Mouse (Mus musculus) intestine, postnatal 0 days (tissue): ENCODE measurements around the gene Rtn4rl1. TPM values are rescaled to one million over a fixed set of nuclear protein-coding genes. Genes with fewer than 3 reads are reported as not detected.

Source experiments
- ATAC-seq: fragments of 200-750 bp; cut with Nextera tagmentation; 2 replicates; pipeline ENCODE4 v1.8.0; 2017; ENCODE audit warnings: mild to moderate bottlenecking, moderate TSS enrichment, moderate library complexity
- H3K27ac ChIP-seq: fragments of 300-500 bp; sonication (generic); 2 replicates; pipeline ENCODE4 v1.5.1; 2014; ENCODE audit warnings: mild to moderate bottlenecking, low read depth, low read length, moderate library complexity
- H3K27me3 ChIP-seq: fragments of 300-500 bp; sonication (generic); replicated peaks from 2 replicates; pipeline ENCODE4 v1.6.1; 2014; ENCODE audit warnings: low read length, mixed read lengths; ENCODE audit not compliant: control insufficient read depth, insufficient read depth
- H3K36me3 ChIP-seq: fragments of 300-500 bp; sonication (generic); 2 replicates; pipeline ENCODE4 v1.6.1; 2014; ENCODE audit warnings: mild to moderate bottlenecking, moderate library complexity; ENCODE audit not compliant: control insufficient read depth, insufficient read depth
- H3K4me1 ChIP-seq: fragments of 300-500 bp; sonication (generic); replicated peaks from 2 replicates; pipeline ENCODE4 v1.6.1; 2014; ENCODE audit warnings: antibody characterized with exemption, low read length, mixed read lengths; ENCODE audit not compliant: control insufficient read depth, insufficient read depth
- H3K4me2 ChIP-seq: fragments of 300-500 bp; sonication (generic); replicated peaks from 2 replicates; pipeline ENCODE4 v1.6.1; 2014; ENCODE audit warnings: low read depth, mild to moderate bottlenecking, moderate library complexity
- H3K4me3 ChIP-seq: fragments of 300-500 bp; sonication (generic); 2 replicates; pipeline ENCODE4 v1.5.1; 2014; ENCODE audit warnings: low read depth, low read length
- H3K9ac ChIP-seq: fragments of 300-500 bp; sonication (generic); 2 replicates; pipeline ENCODE4 v1.6.1; 2014; ENCODE audit warnings: mild to moderate bottlenecking, low read depth, low read length
- H3K9me3 ChIP-seq: fragments of 300-500 bp; sonication (generic); 2 replicates; pipeline ENCODE4 v1.6.1; 2016; ENCODE audit warnings: mixed run types; ENCODE audit not compliant: control insufficient read depth
- CTCF ChIP-seq: sonication (generic); IDR thresholded peaks from 2 replicates; pipeline ENCODE4 v1.5.1; 2016; ENCODE audit warnings: low read depth, mild to moderate bottlenecking, control low read depth, antibody characterized with exemption, moderate library complexity
- WGBS: fragments of 180-500 bp; shearing (Covaris S2); extraction: QIAGEN DNeasy Blood & Tissue Kit; methylation state at CpG from one replicate; pipeline ENCODE4 v1.1.7; 2014; 5-methylcytosine and 5-hydroxymethylcytosine counted together
- polyA plus RNA-seq: library from polyadenylated mRNA; unstranded; fragments of >200 nt; fragmentation: Nextera tagmentation; extraction: Ambion mirVana; gene quantifications from 2 replicates; pipeline ENCODE4 v1.2.1, GENCODE M21; 2015

Gene Rtn4rl1
- polyA plus RNA-seq, 1 experiment from 2014 or later, result 1.5 TPM

GRCm38 (mm10) chr11:75197956-75198355 is 4.4 kb downstream of the Rtn4rl1 start:
- Histone ChIP-seq H3K27ac (no peak overlapping the region), H3K4me2 (no peak overlapping the region), H3K9me3 (no peaks in the 10 kb centered on the region), H3K4me1 (peaks cover 4% of the 10 kb centered on the region; the same call in 1 of the 2 replicates), H3K4me3 (no peak overlapping the region), H3K27me3 (peaks cover 29% of the 10 kb centered on the region), H3K36me3 (no peaks in the 10 kb centered on the region), H3K9ac (no peak overlapping the region)
- no peak for TF ChIP-seq CTCF
- no peak for ATAC-seq
- WGBS, result 52% methylated on average over 7 of the region's 7 CpGs

- 82% methylated on average over 4 of the region's 4 CpGs for WGBS
- Histone ChIP-seq H3K27me3 (peaks cover 27% of the 10 kb centered on the region), H3K4me1 (no peaks in the 10 kb centered on the region; the same call in 1 of the 2 replicates), H3K36me3 (no peaks in the 10 kb centered on the region), H3K9me3 (no peaks in the 10 kb centered on the region), H3K9ac (no peak overlapping the region), H3K4me2 (no peak overlapping the region), H3K4me3 (no peak overlapping the region), H3K27ac (no peak overlapping the region)
- TF ChIP-seq CTCF, result no peak
- no peak for ATAC-seq
Observed at GRCm38 (mm10) chr11:75198792-75199191, 5.2 kb downstream of the Rtn4rl1 start.

GRCm38 (mm10) chr11:75199951-75200350 is 6.4 kb downstream of the Rtn4rl1 start:
- no peak overlapping the region for H3K4me2 ChIP-seq
- no peaks in the 10 kb centered on the region for H3K36me3 ChIP-seq
- H3K27me3 ChIP-seq, result peaks cover 15% of the 10 kb centered on the region
- WGBS, result 63% methylated on average over 5 of the region's 5 CpGs
- no peak for ATAC-seq
- TF ChIP-seq CTCF, result no peak
- H3K4me3 ChIP-seq, result no peak overlapping the region
- no peak overlapping the region for H3K9ac ChIP-seq
- H3K27ac ChIP-seq, result no peak overlapping the region
- H3K9me3 ChIP-seq, result no peaks in the 10 kb centered on the region
- no peaks in the 10 kb centered on the region for H3K4me1 ChIP-seq

- no peak overlapping the region for H3K4me3 ChIP-seq
- WGBS, result 97% methylated on average over 12 of the region's 12 CpGs
- no peak for ATAC-seq
- no peaks in the 10 kb centered on the region for H3K9me3 ChIP-seq
- H3K27ac ChIP-seq, result no peak overlapping the region
- H3K4me2 ChIP-seq, result no peak overlapping the region
- H3K36me3 ChIP-seq, result no peaks in the 10 kb centered on the region
- no peak overlapping the region for H3K9ac ChIP-seq
- H3K4me1 ChIP-seq, result no peaks in the 10 kb centered on the region; the same call in 1 of the 2 replicates
- no peak for TF ChIP-seq CTCF
- peaks cover 6% of the 10 kb centered on the region for H3K27me3 ChIP-seq
Observed at GRCm38 (mm10) chr11:75200935-75201334, 7.4 kb downstream of the Rtn4rl1 start.

GRCm38 (mm10) chr11:75201721-75202120 is 8.1 kb downstream of the Rtn4rl1 start:
- WGBS, result 61% methylated on average over 8 of the region's 8 CpGs
- Histone ChIP-seq H3K4me3 (no peak overlapping the region), H3K27me3 (0 out of 2 replicates have a peak, but pooled peaks cover 3% of the 10 kb centered on the region), H3K9me3 (no peaks in the 10 kb centered on the region), H3K27ac (no peak overlapping the region), H3K4me1 (no peaks in the 10 kb centered on the region; the same call in 1 of the 2 replicates), H3K36me3 (no peaks in the 10 kb centered on the region), H3K4me2 (no peak overlapping the region), H3K9ac (no peak overlapping the region)
- ATAC-seq, result no peak
- TF ChIP-seq CTCF, result no peak

GRCm38 (mm10) chr11:75203926-75204325 is 10.3 kb downstream of the Rtn4rl1 start:
- Histone ChIP-seq H3K36me3 (no peaks in the 10 kb centered on the region), H3K9ac (no peak overlapping the region)
- WGBS, result 91% methylated on average over 4 of the region's 4 CpGs

GRCm38 (mm10) chr11:75204472-75204871 is 10.9 kb downstream of the Rtn4rl1 start:
- 64% methylated on average over 9 of the region's 9 CpGs for WGBS
- Histone ChIP-seq H3K9ac (no peak overlapping the region), H3K4me1 (no peaks in the 10 kb centered on the region; the same call in 1 of the 2 replicates), H3K27ac (no peak overlapping the region), H3K4me2 (no peak overlapping the region), H3K36me3 (no peaks in the 10 kb centered on the region), H3K27me3 (no peaks in the 10 kb centered on the region), H3K9me3 (no peaks in the 10 kb centered on the region), H3K4me3 (no peak overlapping the region)
- no peak for TF ChIP-seq CTCF
- no peak for ATAC-seq

More at GRCm38 (mm10) chr11:75203926-75204325, 10.3 kb downstream of the Rtn4rl1 start:
- no peak for ATAC-seq
- no peaks in the 10 kb centered on the region for H3K9me3 ChIP-seq
- no peaks in the 10 kb centered on the region; the same call in 1 of the 2 replicates for H3K4me1 ChIP-seq
- H3K27ac ChIP-seq, result no peak overlapping the region
- no peaks in the 10 kb centered on the region for H3K27me3 ChIP-seq
- no peak overlapping the region for H3K4me2 ChIP-seq
- no peak overlapping the region for H3K4me3 ChIP-seq
- no peak for TF ChIP-seq CTCF
